Mouse (Mus musculus): Measurements from ENCODE around the gene Zfp523.
A peak's percentile ranks its signal among the peaks of the same experiment; 100 is the strongest.

The Zfp523 gene

DNA sequence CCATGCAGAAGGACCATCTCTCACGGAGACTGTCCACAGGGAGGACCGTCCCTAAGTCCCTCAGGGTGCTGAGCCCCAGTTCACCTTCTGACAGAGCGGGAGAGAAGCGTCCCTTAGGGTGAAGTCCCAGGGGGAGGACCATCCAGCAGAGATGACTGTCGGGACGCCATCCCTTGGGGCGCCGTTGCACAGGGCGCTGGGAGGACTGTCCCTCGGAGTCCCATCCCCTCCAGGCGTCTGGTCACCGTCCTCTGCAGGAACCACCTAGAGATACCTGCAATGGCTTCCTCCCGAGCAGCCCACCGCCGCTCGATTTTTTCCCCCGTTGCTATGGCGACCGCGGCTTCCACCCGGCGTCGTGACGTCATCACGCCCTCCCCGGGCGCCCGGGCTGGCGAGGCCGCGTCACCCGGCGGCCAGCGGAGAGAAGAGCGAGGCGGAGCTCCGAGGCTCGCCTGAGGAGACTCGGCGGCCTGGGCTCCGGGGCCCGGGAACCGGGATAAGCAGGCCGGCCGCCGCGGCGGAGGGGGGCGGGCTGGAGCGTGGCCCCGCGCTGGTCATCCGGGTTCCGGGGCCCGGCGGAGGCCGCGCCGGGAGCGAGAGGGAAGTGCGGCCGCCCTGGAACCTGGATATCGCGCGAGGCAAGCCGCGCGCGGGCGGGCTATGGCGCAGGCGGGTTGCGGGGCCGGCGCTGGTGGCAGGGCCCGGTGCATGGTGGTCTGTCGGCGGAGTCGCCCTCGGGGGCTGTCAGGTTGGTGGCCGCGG, at the start of gene Zfp523:
Gene Zfp523, plus strand, starts transcription at position 355 of the 765 bp plus-strand sequence.
- peak; percentile 95 for DNase-seq (ENCODE audit: low read depth)

DNA sequence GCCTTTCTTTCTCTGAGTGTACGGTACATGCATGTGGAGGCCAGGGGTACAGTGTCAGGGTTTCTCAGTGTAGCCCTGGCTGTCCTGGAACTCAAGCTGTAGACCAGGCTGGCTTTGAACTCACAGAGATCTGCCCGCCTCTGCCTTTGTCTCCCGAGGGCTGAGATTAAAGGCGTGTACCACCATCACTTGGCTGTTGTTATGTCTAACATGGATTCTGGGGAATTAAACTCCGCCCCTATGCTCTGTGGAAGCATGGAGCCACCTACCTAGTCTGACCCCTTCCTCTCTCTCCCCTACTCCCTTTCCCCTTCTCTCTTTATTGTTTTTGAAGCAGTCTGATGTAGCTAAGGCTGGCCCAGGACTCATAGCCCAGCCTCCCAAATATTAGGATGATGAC, 47.1 kb upstream of the Zfp523 start:
- no peak for DNase-seq (ENCODE audit: low read depth)

DNA sequence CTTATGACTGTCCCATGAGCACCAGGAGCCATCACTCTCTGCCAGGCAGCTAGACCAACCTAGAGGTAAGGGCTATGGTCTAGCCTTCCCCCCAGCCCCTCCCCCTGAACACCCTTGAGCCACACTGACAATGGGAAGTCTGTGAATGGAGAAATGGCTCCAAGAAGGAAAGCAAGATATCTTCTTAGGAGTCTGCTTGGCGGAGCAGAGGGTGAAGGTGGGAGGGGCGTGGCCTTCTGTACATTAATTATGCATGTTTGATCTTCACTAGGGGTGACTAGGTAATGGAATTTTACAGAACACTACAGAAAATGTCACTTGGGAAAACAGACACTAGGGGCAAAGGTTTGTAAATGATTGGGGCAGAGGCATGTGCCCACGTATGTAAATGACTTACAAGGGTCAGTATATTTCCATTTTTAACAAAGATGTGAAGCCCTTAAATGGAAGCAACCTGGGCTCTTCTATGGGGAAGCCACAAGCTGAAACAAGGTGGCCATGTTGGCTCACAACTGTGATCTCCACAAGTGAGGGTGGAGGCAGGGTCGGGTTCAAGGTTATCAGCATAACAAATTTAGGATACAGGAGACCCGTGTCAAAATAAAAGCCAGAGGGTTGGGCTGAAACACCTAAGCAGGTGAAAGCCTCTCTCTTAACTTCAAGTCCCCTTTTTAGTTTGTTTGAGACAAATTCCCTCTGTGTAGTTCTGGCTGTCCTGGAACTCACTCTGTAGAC, 46.4 kb upstream of the Zfp523 start:
- DNase-seq (ENCODE audit: low read depth), result no peak

DNA sequence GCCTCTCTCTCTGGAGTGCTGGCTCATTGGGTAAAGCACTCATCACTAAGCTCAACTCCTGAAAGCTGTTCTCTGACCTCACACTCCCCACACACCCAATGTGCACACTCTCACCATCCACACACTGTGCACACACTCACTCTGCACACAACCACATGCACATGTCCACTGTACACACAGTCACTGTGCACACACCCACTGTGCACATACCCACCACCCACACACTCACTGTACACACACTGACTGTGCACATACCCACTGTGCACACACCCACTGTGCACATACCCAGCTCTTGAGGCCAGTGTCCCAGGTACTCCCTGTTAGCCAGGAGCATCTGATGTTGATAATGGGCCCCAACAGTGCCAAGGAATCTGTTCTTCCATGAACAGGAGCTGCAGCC, 45.8 kb upstream of the Zfp523 start:
- DNase-seq (ENCODE audit: low read depth), result no peak

DNA sequence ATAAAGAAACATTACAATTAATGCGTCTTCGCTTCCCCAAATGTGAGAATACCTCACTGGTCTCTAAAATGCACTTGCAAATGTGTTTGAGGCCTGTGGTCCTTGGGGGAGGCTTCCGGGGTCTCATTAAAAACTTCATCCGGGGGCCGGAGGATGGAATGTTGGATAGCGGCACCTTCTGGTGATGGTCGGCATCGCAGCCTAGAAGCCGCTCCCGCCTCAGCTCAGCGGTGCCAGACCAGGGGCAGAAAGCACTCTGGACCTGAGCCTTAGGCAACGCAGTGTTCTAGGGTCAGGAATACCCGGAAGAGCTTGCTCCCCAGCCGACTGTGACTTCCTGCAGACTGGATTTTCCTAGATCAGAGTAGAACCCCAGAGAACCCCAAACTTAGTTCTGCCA, 43.7 kb upstream of the Zfp523 start:
- DNase-seq (ENCODE audit: low read depth), result peak; percentile 64

DNA sequence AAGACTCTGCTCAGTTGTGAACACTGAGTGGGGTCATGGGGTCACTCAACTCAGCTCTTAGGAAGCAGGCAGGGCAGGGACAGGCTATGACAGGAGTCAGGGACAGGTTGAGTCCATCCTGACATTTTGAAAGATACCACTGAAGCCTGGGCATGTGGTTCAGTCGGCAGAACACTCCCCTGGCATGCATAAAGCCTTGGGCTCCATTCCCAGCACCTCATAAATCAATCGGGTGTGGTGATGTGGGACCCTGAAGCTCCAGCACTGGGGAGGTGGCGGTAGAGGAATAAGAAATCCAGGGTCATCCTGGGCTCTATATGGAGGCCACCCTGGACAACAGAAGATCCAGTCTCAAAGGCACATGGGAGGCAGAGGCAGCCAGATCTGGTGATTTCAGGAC, 41.4 kb upstream of the Zfp523 start:
- DNase-seq (ENCODE audit: low read depth), result no peak

DNA sequence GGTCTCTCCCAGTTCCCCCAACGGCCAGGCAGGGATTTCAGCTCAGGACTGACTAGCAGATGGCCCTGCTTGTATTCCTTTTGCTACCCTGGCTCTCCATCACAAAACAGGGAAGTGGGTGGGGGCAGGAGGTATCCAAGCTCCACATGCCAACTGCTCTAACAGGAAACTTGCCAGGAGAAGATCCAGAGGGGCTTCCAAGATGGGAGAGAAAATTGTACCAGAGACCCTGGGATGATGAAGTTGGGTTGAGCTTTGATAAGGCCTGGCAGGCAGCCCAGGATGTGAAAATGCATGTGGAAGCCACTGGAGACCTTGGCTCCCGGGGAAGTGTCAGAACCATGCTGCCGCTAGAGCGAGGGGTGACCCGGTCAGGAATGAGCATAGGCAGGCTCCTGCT, 40.7 kb upstream of the Zfp523 start:
- no peak for DNase-seq (ENCODE audit: low read depth)

DNA sequence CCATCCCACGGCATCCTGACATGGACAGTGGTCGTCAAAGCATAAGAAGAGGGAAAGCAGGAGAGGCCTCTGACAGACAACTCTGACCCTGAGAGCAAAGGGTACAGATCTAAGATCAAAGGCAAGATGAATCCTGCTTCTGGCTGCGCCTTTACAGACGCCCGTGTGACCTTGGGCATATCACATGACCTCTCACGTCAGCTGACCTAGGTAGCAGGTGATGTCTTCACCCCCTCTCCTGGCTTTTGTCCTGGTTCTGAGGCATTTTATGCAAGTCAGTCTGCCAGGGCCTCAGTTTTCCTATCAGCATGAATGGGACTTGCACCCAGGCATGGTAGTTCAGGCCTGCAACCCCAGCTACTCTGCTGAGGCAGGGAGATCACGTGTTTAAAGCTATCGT, 38.9 kb upstream of the Zfp523 start:
- no peak for DNase-seq (ENCODE audit: low read depth)

DNA sequence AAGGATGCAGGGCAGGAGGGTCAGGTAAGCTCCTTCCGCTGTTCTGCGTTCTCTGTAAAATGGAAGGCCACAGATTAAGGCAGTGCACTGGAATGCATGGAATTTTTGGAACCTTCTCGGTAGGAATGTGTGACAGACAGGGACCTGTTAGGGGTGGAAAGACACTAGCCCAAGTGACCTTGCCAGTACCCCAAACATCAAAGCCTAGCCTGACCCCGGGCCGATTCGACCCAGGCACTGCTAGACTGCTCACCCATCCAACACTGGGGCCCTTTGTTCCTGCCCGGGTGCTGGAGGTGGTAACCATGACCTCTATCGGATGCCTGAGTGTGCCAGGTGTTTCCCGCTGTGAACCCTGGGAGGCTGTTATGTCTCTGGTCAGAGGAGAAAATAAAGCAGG, 38.2 kb upstream of the Zfp523 start:
- DNase-seq (ENCODE audit: low read depth), result no peak

DNA sequence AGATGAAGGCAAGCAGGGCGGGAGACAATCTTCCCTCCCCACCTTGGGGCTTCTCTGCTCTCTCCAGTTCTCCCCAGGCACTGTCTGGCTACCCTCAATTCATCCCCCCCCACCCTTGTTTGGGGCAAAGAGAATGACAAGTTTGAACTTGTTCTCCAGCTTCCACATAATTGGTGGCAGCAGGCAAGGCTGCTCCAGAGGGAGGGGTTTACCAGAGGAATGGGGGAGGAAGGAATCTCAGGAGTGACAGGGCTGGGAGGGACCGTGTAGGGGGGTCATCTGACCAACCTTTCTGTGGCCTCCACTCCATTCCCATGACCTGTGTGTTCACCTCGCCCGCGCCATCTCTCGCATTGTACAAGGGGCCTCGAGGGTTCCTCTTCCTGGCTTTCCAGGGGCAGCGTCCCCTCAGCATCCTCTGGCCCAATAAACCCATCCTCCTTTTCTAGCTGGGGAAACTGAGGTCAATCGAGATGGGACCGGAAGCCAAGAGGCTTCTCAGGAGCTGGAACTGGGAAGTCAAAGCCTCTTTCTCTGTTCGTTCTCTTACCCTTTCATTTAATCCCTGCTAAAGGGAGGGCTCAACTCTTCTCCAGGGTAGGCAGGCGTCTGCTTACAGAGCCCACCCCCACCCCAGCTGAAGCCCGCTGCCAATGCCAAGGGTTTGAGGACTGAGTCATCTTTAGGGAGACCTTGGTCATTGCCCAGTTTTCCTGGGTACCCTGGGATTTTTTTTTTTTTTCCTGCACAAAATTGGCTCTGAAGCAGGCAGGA, 36.3 kb upstream of the Zfp523 start:
- no peak for DNase-seq (ENCODE audit: low read depth)

DNA sequence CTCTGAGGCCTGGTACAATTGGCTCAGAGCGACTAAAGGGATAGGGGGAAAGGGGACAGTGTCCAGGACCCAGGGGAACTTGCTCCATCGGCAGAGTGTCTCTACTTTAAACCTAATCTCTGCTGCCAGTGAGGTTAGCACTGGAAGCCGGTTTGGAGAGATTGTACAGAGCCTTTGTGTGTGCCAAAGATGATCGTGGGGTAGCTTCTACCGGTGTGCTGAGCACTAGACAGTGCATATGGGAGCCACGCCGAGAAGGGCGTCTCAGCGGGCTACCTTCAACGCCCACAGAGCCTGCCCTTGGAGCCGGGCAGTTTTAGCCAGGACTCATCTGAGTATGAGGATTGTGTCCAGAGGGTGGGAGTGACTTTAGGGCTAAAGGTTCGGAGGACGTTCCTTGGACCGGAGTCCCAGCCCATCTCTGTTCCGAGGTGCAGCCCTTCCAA, 35.7 kb upstream of the Zfp523 start:
- peak; percentile 15 for DNase-seq (ENCODE audit: low read depth)

DNA sequence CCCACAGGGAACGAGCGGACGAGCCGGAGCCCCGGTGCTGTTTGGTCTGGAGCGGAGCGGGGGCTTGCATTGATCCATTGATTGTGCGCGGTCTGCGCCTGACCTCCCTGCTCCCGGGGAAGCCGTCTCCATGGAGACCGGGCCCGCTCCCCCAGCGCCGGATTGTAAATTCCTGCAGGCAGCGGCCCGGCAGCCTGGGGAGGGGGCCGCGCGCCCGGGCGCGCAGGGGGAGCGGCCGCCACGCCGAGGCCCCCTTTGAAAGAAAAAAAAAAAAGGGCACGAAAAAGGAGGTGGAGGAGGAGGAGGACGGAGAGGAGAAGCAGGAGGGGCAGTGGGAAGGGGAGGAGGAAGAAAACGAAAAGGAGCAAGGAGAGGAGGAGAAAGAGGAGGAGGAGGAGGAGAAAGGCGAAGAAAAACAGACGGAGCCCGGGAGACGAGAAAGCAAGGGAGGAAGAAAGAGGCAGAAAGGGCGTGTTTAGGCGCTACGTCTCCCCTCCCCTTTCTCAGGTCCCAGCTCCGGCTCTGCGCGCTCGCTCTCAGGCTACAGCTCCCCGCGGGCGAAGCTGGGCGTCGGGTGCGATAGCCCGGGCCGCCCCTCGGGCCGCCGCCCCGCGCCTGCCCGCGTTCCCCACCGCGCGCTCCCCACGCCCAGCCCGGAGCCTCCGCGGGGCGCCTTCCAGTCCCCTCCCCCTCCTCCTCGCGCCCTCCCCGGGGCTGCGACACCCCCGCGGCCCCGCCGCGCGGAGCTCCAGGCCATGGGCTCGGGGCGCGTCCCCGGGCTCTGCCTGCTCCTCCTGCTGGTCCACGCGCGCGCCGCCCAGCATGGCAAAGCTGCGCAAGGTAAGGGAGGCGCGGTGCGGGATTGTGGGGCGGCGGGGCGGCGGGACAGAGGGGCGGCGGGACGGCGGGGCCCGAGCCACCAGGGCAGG, 34.9 kb upstream of the Zfp523 start, which contains the start of gene Scube3:
Gene Scube3, plus strand, starts transcription at position 371 of the 929 bp plus-strand sequence.
- DNase-seq (ENCODE audit: low read depth), result peak; percentile 46

DNA sequence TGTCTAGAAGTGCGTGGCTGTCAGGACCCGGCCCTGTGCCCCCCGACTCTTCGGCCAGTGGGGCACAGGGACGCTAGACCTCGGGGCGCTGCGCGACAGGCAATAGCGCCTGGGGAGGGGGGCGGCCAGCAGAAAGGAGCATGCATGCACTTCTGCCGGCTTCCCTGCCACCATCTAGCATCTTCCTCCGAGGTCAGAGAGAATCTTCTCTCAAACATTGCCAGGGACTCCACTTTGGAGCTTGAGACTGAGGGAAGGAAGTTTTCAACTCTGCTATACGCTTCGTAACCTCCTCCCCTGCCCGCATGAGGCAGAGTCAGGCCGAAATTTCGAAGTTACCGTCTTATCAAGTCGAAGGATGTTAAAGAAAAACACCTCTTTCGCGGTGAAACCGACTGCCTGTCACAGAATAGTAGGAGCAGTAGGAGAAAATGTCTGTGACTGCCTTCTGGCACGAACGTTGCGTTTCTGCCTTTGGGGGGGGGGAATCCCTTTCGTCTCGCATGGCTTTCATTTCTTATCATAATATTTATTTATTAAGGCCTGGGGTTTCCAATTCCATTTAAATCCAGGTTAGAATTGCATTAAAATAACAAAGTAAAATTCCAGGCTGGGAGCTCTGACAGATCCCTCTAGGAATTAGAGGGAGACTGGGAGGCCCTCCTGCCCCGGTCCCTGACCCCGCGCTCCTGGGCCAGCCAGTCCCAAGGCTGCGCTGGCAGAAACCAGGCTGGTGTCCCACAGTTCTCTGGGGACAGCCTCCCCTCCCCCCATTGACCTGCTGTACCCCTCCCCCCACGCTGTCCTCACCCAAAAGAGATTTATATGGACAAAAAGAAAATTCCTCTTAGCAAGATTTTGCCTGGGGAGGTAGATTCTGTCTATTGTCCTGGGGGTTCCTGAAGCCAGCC, 34.0 kb upstream of the Zfp523 start:
- peak; percentile 40 for DNase-seq (ENCODE audit: low read depth)

DNA sequence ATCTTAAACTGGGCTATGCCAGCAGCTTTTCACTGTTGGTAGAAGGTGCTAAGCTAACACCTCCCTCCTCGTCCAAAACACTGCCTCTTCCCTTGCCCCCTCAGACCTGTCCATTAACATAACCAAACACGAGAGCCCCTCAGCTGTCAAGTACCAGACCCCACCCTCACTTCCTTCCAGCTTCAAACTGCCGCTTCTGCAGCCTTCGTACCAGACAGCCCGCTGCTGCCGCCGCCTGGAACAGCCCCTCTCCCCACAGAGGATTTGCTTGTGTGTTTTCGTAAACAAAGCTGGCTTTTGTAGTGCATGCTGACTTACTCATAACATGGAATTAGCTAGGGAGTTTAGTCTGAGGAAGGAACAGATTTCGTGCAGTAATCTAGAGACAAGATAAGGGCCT, 33.2 kb upstream of the Zfp523 start:
- DNase-seq (ENCODE audit: low read depth), result no peak

DNA sequence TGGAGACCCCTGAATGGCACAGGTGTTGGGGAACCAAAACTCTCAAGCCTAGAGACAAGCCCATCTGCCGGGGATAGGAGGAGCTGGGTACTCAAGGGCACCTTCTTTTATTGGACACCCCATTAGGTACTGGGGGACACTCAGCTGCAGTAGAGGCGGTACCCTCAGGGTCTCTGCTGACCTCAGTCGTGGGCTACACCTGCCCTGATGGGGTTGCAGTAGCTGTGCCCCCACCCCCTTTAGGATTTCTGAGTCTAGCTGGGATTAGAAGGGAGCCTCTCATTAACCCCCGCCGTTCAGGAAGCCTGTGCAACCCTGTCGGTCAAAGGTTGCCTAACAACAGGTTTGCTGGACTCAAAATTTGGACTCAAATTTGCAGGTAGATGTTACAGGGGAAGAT, 32.7 kb upstream of the Zfp523 start:
- DNase-seq (ENCODE audit: low read depth), result no peak

DNA sequence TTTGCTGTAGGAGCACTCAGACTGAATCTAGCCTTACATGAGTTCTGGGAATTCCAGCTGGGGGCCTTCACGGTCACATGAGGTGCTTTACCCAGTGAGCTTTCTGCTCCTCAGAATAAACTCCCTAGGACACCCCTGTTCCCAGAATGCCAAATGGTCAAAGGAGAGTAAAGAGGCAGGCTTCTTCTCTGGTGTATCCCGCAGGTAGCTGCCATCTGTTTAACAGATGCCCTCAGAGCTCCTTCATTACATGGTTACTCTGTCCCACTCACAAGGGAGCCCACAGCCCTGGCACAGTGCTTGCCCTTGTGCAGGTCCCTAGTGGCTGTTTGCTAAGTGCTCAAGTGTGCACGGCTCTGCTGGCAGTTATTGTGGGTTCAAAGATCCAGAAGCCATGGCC, 28.6 kb upstream of the Zfp523 start:
- no peak for DNase-seq (ENCODE audit: low read depth)

DNA sequence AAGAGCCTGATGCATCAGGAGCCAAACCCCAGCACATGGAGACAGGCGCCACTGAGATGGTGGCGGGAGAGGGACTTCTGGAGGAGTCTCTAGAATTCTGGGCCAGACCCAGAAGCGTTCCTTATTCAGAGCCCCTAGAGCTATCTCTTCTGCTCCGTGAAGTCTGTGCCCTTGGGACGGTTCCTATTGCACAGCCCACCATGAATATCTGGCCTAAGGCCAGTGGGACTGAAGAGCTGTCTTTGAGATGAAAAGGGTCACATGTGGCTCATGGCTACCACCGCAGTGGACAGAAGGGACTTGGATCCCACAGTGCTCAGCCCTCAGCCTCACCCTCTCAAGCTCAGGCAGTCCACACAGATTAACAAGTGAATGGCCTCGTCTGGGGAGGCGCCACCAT, 27.2 kb upstream of the Zfp523 start:
- DNase-seq (ENCODE audit: low read depth), result no peak

DNA sequence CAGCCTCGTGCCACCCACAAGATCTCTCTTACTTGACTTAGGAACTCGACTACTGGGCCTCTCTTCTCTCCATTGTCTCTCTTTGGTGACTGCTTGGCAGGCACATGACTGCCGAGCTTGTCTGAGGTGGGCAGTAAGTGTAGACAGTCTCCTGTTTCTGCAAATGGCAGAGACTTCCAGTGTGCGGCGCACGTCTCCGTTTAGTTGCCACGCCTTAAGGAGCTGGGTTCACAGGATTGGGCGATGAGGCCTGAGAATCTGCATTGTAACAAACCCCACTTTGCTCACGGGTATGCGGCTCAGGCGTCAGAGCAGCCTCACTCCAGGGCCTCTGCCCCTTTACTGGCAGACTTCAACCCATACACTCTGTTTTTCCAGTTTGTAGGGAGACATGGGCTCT, 26.5 kb upstream of the Zfp523 start:
- DNase-seq (ENCODE audit: low read depth), result no peak

DNA sequence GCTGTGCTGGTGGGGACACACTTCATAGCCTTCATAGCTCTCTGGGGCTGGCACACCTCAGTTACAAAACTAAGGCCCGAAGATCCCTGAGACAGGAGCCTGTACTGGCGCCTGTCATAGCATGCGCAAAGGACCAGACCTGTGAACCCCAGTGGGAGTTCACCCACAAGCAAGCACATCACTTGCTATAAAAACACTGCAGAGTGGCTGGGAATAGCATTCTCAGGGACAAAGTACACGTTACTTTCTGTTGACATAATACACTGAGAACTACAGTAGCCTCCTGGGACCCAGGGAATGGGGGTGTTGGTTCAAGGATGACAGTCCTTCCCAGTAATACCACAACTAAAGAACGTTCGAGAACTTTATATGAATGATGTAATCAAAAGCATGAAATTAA, 23.8 kb upstream of the Zfp523 start:
- DNase-seq (ENCODE audit: low read depth), result no peak

DNA sequence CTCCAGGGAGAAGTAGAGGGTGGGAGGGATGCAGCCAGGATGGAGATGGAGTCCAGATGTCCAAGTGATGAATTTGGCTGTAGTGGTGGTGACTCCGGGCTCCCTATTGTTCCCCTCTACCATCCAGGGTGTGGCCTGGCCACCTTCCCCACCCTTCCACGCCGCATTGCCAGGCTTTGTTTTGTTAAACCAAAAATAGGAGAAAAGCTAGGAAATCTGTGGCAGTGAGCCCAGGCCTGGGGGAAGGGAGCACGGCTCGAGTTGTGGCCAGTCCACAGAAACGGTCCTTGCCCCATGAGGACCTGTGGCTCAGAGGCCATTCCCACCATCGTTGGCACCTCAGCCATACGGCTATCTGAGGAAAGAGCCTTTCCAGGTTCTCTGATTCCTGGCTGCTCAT, 22.0 kb upstream of the Zfp523 start:
- no peak for DNase-seq (ENCODE audit: low read depth)

DNA sequence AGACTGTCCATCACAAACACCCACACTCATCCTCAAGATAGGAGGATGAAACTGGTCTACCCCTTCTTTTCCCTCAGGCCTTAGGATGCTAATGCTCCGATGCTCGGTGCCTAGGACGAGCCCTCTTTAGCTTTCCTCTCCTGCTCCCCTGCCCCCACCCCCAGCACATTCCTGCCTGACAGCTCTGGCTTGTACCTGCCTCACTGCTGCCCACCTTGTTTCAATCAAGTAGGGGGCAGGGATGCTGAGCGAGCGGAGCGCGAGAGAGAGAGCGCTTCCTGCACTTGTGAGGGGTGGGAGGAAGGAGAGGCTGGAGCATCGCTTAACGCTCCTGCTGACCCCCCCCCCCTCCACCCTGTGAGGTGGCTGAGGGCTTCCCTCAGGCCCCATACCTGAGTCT, 16.6 kb upstream of the Zfp523 start:
- no peak for DNase-seq (ENCODE audit: low read depth)

All from induced T-regulatory cell, adult 2 months (primary cell).